Mouse (Mus musculus): ENCODE data around the gene Exosc9. TPM values are rescaled to one million over a fixed set of nuclear protein-coding genes. Genes with fewer than 3 reads are reported as not detected.

Gene Exosc9
- total RNA-seq (2021): 10 to 100 TPM; 12.7 to 15.5 TPM
- long read RNA-seq, experiment 1, transcript Exosc9-201 (12 exons, 1,617 nt): major isoform, 7 of 124 reads
- long read RNA-seq, experiment 1, partial matches to known transcripts: 117 of 124 reads
- long read RNA-seq, experiment 1, other reads (novel, unspliced or antisense): 0 of 124 reads
- long read RNA-seq, experiment 2, transcript Exosc9-201 (12 exons, 1,617 nt): major isoform, 10 of 96 reads
- long read RNA-seq, experiment 2, partial matches to known transcripts: 85 of 96 reads
- long read RNA-seq, experiment 2, other reads (novel, unspliced or antisense): 1 of 96 reads

DNA sequence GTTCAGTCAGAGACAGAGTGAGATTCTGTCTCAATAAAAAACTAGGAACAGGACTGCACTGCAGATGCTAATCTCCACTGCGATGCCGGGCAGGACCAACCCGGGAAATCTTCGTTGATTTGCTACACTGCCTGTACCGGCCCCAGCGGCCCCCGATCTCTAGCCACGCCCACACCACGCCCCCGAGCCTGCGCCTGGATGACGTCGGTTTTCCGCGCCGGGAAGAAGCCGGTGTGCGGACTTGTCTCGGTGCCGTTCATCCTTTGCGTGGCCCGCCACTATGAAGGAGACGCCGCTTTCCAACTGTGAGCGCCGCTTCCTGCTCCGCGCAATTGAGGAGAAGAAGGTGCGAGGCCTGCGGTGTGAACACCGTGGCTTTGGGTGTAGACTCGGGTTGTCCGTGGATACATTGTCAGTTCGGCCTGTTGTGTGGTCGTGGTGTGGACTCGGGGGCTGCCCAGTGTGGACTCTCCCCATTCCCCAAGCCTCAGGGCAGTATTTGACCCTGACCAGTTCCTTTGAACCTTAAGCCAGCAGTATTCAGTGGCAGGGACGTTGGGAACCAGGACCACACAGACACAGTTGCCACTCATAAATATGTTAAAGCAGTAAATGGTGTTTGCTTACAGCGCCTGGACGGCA lies at the start of gene Exosc9:
Gene Exosc9 (plus strand): TSS at position 201 of the 642 bp plus-strand sequence.
- intact Hi-C loops (cut with DNase I): no loop called here
- DNase-seq: peak; percentile 89 to 94

- DNase-seq: no peak
- intact Hi-C loops (cut with DNase I): no loop called here
Measured at GRCm38 (mm10) chr3:36505306-36505705, 47.1 kb upstream of the Exosc9 start.

DNA sequence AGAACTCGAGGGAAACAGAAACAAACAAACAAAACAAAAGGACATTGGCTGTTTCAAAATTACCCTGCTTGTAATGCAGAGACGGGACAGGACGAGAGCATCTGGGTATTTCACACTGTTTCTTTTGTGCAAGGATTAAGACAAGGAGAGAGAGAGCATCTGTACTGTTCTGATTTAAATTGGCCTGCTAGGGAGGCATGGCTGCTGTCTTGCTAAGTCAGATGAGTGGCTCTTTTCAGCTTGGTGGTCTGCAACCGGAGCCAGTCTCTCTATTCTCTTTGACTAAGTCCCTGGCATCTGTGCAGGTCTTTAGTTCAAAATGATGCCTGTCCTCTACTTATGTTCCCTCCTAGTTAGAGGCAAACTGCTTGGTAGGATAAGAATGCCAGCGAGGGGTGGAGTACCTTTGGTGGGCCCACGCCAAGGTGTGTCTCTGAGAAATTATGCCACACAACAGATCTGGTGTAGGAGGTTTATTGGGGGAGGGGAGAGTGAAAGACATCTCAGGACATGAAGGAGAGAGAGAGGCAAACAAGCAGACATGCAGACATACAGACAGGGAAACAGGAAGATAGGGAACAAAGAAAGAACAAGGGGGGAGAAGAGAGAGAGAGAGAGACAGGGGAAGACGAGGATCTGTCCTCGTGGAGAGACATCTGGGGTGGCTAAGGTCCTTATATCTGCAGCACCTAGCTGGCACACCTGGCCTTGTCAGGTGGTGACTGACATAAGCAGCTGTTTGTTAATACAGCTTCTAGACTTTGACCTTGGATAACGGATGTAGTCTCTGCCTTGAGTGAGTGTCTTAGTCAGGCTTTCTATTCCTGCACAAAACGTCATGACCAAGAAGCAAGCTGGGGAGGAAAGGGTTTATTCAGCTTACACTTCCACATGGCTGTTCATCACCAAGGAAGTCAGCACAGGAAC lies 46.3 kb upstream of the Exosc9 start:
- intact Hi-C loops (cut with DNase I): no loop called here
- DNase-seq: no peak

GRCm38 (mm10) chr3:36511491-36511890 lies 40.9 kb upstream of the Exosc9 start:
- intact Hi-C loops (cut with DNase I): no loop called here
- no peak for DNase-seq

GRCm38 (mm10) chr3:36516196-36516595 lies 36.2 kb upstream of the Exosc9 start:
- DNase-seq: no peak
- intact Hi-C loops (cut with DNase I): no loop called here

DNA sequence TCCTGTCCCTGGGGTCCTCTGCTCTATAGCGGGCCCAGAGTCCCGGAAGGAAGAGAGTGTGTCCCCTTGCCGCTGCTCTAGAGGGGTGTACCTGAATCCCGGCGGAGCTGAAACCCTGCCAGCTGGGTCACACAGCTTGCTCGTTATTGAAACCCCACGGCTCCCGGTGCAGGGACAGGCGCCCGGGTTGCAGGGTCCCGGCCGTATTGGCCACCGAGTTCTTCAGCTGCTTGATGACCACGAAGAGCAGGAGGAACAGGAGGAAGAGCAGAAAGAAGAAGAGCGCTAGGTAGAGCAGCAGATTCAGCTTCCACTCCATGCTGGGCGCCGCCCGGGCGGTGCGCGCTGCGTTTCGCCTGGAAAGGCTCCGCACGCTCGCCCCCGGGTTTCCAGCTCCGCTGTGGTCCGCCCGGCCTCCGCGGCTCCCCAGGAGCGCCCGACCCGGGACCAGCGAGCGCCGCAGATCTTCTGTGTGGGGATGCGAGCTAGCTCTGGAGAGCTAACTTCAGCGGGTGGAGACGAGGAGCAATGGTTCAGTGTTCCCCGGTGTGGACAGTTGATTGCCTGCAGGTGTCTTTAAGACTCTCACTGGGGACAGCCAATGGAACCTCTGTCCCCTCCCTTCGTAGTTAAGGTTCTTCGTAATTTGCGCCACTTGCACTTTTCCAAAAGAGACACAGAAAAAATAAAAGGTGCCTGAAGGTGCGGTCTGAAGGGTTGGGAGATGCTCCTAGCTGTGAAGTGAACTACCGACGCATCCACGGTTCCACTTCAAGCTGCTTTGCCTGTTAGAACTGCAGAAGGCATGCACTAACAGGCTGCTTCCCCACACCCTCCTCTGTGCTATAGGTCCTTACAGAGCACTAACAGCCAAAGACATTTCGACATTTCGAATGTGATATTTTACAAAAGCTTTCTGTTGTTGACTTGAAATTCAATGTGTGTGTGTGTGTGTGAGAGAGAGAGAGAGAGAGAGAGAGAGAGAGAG lies 31.0 kb upstream of the Exosc9 start, which contains the start of gene Gm11549:
Gene Gm11549 (minus strand): TSS at position 741 of the 988 bp plus-strand sequence.
- no peak for DNase-seq
- intact Hi-C loops (cut with DNase I): no loop called here

DNA sequence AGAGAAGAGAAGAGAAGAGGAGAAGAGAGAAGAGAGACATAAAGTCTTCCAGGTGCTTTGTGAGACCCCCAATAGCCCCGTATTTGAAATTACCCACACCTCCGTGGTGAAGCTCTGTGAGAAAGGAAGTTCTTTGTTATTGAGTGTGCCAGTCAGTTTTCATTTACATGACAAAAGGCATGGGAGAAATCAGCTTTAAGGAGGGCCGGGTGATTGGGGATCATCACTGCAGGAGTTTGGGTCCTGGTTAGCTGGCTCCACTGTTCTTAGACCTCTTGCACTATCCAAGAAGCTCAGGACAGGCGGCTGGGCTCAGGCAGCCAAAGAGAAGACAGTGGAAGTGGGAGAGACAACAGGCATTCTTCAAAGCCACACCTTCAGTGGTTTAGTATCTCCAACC lies 30.3 kb upstream of the Exosc9 start:
- intact Hi-C loops (cut with DNase I): no loop called here
- no peak for DNase-seq

DNA sequence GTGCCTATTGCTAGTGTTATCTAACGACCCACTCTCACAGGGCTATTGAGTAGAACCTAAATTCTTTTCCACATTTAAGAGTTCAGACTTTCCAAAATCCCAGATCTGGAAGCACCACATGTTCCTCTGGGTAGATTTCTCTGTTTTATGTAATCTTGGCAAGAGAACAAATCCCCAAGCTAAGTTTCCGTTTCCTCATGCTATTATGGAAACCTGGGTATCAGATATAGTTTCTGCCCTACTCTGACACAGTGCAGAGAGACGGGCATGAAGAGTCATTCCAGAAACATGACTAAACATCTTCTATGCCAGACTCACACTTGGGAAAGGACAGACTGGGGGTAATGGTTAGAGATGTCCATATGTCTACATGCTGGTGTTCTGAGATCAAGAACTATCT lies 27.9 kb upstream of the Exosc9 start:
- intact Hi-C loops (cut with DNase I): no loop called here
- DNase-seq: no peak

GRCm38 (mm10) chr3:36530345-36530744 lies 22.1 kb upstream of the Exosc9 start:
- intact Hi-C loops (cut with DNase I): no loop called here
- no peak for DNase-seq

GRCm38 (mm10) chr3:36530781-36531180 lies 21.6 kb upstream of the Exosc9 start:
- intact Hi-C loops (cut with DNase I): no loop called here

GRCm38 (mm10) chr3:36531242-36531641 lies 21.2 kb upstream of the Exosc9 start:
- DNase-seq: no peak
- intact Hi-C loops (cut with DNase I): no loop called here

More at GRCm38 (mm10) chr3:36530781-36531180, 21.6 kb upstream of the Exosc9 start:
- no peak for DNase-seq

DNA sequence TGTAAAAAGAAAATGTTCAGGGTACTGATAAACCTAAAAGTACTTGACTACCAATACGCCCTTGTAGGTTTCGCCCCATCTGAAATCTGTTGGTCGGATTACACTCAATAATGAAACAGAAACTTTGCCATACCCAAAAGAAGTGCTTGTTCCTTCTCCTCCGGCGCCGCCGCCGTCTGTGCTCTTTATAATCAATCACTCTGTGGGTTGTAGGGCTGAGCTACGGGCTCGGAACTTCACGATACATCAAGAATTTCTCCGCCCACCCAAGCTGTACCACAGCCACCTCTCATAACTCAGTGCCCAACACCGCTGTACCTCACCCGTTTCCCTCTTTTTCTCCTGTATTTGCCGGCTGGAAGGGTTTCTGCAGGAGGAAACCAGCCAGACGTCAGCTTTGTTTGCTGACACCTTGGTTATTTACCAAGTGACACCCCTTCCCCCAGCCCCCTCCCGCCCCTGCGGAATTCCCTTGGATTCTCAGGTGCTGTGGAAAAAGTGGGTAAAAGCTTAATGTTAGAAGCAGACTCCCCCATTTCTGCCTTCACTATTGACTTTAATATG lies 20.3 kb upstream of the Exosc9 start:
- DNase-seq: no peak
- intact Hi-C loops (cut with DNase I): no loop called here

GRCm38 (mm10) chr3:36532738-36533137 lies 19.7 kb upstream of the Exosc9 start:
- intact Hi-C loops (cut with DNase I): no loop called here
- no peak for DNase-seq

- intact Hi-C loops (cut with DNase I): no loop called here
- DNase-seq: no peak
Measured at GRCm38 (mm10) chr3:36533201-36533672, 19.2 kb upstream of the Exosc9 start.

GRCm38 (mm10) chr3:36536041-36536440 lies 16.4 kb upstream of the Exosc9 start:
- no peak for DNase-seq
- intact Hi-C loops (cut with DNase I): no loop called here

GRCm38 (mm10) chr3:36537701-36538470 lies 14.5 kb upstream of the Exosc9 start:
- intact Hi-C loops (cut with DNase I): no loop called here
- DNase-seq: no peak

GRCm38 (mm10) chr3:36540756-36541155 lies 11.7 kb upstream of the Exosc9 start:
- DNase-seq: no peak
- intact Hi-C loops (cut with DNase I): no loop called here

GRCm38 (mm10) chr3:36541399-36541798 lies 11.0 kb upstream of the Exosc9 start:
- DNase-seq: no peak
- intact Hi-C loops (cut with DNase I): no loop called here

DNA sequence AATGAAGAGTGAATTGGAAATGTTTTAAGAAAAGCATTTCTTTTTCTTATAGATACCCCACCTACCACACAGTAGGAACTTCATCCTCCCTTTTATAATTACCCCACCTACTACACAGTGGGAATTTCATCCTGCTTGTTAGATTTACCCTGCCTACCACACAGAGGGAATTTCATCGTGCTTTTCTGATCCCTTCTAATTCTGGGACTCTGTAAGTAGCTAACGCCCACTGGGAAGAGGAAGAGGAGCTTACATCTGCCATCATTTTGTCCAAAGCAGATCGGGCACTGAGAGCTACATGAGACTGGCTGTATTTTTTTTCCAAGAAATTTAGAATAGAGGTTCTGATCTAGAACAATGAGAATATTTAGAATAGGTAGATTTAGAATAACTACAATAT lies 7.4 kb upstream of the Exosc9 start:
- DNase-seq: no peak
- intact Hi-C loops (cut with DNase I): no loop called here
